Mouse (Mus musculus): ENCODE measurements around the gene Sult2a6.

The Sult2a6 gene

DNA sequence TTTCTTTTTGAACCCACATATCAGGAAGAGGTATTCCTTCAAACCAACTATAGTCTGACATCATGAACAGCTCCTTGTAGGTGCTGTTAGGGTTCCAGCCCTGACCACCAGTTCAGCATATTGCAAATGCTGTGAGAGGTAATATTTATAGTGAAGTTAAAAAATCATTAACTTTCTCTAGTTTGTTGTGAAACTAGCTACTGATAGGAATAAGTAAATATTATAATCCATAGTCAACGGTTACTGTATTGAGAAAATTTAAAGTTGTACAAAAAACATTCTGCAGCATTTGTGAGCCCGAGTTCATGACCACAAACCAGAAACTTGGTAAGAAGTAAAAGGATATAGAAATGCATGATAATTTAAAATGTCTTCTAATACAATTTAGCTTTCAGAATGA lies at the start of gene Sult2a6:
Gene Sult2a6, minus strand, starts transcription at position 101 of the 400 bp plus-strand sequence.
- DNase-seq (ENCODE audit: low spot score in 2 of 2), result no peak

DNA sequence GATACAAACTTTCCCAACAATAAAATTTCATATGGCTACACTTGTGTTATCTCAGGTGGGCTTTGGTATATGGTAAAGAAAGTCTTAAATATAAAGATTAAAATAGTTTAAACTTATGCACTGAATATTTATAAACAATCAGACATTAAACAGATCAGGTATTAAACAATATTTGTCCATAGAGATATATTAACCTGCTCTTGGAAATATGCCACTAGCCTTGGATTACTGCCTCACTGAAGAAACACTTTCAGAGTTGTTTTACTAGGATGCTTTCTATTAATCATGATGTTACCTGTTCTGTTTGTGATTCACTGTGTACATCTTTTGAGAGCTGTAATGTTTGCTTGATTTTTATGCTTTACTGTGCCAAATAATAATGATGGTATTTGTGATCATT lies 39.4 kb downstream of the Sult2a6 start:
- DNase-seq (ENCODE audit: low spot score in 2 of 2), result no peak

DNA sequence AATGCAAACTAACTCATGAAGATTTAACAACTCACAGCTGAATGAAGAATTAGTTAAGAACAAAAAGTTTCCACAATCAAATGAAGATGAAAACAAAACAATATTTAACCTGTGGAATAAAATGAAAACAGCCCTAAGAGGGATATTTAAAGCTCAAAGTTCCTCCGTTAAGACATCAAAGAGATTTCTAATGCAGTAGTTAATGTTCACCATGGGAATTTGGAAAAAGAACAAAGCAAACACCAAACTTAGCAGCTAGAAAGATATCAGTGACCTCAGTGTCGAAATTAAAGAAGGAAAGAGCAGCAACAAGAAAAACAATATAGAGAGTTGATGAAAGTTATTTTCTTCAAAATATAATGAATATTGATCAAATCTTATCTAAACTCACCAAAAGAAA lies 51.3 kb downstream of the Sult2a6 start:
- no peak for DNase-seq (ENCODE audit: low spot score in 2 of 2)

DNA sequence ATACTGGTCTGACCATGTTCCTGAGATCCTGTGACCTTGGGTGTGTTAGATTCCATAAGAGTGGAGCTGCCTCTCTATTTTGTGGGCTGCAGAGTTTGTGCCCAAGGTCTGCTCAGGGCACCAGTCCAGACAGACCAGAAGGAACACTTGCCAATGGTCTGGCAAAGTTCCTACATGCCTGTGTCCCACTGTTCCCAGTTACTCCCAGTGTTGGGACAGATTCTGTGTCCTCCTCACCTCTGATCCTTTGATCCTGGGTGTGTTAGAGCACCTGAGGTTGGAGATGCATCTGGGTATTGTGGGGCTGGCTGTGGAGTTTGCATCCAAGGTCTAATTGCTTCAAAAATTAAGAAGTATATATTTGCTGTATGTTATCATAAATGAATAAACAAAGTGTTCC lies 52.2 kb downstream of the Sult2a6 start:
- no peak for DNase-seq (ENCODE audit: low spot score in 2 of 2)
